Mouse (Mus musculus): ENCODE results near the gene P3h3.

GRCm38 (mm10) chr6:124847305-124847704, 10.2 kb downstream of the P3h3 start:
- TF ChIP-seq CTCF (conservative IDR thresholded peaks at IDR 0.05; ENCODE audit: low read length) (peak; percentile 98), NANOG (IDR thresholded peaks at IDR 0.05; ENCODE audit: borderline replicate concordance, low read length) (no peak), POU5F1 (IDR thresholded peaks at IDR 0.05; ENCODE audit: borderline replicate concordance, low read length) (no peak)
